Mouse (Mus musculus): Measurements from ENCODE around the gene Bloc1s3.
A peak's percentile ranks its signal among the peaks of the same experiment; 100 is the strongest.

DNA sequence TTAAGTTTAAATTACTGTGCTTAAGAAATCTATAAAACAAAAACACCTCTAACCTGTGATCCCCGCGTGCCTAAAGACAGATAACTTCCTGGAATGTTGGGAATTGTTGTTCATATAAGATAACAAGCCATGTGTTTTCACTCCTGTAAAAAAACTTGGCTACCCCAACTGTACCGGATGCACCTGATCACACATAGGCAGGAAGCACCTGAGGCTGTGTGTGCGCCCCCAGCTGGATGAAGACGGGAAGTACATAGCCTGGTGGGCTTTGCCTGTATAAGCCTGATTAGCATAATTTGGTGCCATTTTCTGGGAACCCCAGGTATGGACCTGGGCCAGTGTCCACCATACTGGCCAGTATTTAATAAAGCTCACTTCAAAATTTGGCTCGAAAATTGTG lies 35.4 kb upstream of the Bloc1s3 start:
- TF ChIP-seq GATA2 (IDR thresholded peaks at IDR 0.05; ENCODE audit: borderline replicate concordance, low read depth, low read length) (no peak), GATA1 (IDR thresholded peaks at IDR 0.05; ENCODE audit: borderline replicate concordance, low read length) (no peak), CTCF (IDR thresholded peaks at IDR 0.05; ENCODE audit: low read depth, low read length) (peak; percentile 51)
